Mouse (Mus musculus) embryo, embryonic 11 days (tissue): Measurements from ENCODE around the gene Efna2.
A peak's percentile ranks its signal among the peaks of the same experiment; 100 is the strongest.
"Not testable (repeated sequence)": the region's sequence is repeated elsewhere in the genome, so short reads cannot be mapped to it uniquely, and the experiment has no call there.

Experiments used
- DNase-seq: peaks from one replicate; pipeline ENCODE4 v3.0.0-alpha.2; 2015

The Efna2 gene

DNA sequence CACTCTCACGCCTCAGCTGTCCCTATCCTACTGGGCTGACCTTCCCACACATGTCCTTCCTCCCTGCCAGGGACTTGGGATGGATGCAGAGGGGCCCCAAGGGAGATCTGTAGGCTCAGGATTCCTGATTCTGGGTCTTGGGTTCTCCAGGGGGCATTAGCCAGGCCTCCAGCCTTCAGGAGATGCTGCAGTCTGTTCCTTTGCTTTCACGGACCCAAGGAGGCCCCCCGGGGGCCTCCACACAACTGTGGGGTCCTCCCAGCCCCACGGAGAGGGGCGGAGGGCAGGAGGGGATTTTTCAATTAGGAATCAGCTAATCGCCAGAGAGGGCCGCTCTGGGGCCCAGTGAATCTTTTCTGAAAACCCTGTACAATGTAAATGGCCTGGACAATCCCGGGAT is 15.2 kb downstream of the Efna2 start:
- DNase-seq: no peak

DNA sequence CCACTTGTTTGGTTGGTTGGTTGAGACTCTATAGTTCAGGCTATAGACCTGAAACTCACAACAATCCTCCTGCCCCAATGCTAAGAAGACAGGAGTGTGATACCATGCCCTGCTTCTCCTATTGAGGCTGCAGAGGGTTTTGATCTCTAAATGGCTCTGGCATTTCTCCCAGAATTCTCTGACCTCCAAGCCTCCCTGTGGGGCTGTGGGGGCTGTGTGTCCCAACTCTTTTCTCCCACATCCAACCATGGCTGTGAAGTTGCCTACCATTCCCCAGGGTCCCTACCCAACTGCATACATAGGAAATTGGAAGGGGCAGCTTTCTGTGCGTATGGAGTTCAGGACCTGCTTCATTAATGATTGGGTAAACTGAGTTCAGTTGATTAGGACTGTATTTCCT is 16.9 kb downstream of the Efna2 start:
- DNase-seq: no peak

DNA sequence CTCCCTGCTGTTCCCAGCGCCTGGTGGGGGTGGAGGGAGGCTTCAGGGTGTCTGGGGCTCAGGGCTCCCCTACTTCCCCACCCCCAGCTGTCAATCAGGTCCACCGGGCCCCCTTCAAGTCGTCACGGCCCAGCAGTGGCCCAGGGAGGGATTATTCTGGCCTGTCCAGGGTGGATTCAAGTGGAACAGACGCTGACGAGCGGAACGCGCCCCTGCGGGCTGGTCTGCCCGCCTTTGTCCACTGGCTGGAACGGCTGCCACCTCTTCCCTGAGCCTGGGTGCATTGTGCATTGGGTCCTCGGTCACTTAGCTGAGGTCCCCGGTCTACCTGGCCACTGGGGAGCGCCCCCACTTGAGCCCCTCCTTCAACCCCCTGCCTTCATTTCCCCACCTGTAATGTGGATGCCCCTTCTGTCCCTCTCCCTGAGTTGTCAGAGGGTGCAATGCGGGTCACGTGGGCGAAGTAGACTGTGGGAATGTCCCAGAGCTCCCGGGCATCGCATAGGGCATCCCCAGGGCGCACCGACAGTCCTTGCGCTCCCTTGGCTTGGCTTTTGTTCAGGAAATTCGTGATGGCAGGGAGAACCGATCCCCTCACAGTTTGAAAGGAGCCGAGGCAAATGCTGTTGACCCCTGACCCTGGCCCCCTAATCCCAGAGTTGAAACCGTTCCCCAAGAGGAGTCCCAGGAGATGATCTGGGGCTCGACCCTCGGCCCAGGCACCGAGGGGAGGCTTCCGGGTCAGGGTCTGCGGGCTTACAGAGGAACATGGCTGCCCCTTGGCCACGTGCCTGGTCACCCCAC is 17.7 kb downstream of the Efna2 start:
- DNase-seq: no peak

DNA sequence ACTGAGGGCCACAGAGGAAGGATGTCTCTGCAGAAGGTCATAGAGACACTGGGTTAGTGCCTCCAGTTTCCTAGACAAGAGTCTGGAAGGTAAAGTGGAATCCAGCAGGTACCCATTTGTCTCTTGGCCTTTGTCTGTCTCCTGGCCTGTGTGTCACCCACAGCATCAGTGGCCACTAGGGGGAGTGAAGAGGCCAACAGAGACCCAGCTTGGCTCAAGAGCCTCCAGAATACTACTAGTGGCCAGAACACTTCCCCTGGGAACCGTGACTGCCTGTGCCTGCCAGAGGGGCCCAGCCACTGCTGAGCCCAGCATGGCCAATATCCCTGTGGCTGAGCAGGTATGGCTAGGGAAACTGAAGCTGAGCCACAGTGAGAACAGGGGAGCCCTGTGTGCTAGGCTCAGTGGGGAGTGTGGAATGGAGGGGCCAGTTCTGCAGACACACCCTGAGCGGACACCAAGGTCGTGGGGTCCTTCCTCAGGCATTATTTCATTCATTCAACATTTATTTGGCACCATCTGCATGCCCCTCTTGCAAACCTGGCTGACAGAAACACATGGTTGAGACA is 20.2 kb downstream of the Efna2 start:
- DNase-seq: peak; percentile 93

DNA sequence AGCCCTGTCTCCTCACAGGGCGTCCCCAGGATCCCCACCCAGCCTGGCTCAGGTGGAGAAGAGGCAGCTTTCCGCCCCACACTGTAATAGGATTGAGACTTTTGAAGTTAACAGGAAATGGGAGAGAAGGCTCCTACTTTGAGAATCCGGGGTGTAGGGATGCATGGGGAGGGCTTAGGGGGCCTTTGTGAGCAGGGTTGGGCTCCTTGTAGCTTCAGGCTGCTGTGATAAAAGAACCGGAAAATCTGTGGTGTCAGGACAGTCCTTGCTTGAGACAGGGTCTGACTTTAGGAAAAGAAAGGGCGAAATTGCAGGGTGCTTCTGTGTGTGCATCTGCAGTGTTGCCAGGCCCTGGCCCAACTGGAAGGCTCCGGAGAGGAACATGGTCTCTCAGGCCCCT is 21.2 kb downstream of the Efna2 start:
- no peak for DNase-seq

DNA sequence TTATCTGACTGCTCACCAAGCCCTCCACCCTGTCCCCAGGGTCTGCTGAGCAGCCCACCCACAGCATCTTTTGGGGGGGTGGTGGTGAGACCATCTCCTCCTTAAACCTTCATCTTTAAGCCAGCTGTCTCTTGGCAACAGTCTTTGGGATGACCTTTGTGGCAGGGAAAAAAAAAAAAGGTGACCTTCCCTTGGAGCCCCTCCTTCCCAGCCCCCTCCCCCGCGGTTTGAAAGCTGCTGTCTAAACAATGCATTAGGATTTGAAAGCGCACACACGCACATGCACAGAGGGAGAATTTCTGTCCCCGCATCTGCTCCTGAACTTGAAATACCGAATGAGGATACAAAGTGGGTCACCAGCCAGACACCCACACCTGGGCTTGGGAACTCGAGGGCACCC is 24.8 kb downstream of the Efna2 start:
- DNase-seq: no peak

DNA sequence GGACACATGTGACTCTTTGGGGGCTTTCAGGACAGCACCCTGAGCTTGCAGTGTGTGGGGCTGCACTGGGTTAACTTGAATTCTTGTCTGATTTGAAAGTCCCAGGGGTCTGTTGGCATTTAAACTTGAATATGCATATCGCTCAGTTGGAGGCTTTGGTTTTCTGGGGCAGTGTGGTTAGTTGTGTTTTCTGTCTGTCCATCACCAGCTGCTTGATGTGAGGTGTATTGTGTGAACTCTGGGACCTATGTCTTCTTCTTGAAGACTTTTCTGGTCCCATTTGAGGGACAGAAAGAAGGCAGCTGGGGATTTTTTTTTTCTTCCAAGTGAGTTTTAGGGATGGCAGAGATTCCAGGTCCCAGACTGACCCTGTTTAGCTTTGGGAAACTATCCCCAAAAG is 27.9 kb downstream of the Efna2 start:
- DNase-seq: no peak

DNA sequence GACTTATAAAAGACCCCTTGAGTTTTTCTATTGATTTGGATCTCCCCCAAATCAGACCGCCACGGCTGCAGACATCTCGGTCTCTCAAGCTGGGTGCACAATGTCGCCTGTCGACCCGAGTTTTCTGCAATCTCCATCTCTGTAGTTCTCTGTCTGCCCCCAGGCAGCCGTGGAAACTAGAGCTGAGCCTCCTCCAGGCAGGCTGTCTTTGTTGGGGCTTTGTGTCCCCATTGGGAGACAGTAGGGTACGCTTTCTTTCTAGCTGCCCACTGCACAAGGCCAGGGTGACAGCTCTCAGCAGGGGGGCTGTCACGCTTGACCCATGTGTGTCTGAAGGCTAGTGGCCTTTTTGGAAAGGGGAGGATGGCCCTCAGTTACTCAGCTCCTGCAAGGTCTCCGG is 28.4 kb downstream of the Efna2 start:
- no peak for DNase-seq

DNA sequence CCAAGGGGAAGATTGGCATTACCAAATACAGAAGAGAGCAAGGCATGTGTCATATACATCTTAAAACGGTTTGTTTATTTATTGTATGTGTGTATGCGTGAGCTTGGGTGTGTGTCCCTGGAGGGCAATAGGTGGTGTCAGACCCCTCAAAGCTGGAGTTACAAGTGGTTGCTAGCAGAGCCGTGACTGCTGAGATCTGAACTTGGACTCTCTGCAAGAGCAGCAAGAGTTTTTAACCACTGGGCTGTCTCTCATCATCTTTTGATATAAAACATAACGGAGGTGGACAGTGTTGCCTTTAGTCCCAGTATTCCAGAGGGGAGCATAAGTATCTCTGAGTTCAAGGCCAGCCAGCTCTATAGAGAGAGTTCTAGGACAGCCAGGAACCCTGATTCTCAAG is 29.0 kb downstream of the Efna2 start:
- no peak for DNase-seq

DNA sequence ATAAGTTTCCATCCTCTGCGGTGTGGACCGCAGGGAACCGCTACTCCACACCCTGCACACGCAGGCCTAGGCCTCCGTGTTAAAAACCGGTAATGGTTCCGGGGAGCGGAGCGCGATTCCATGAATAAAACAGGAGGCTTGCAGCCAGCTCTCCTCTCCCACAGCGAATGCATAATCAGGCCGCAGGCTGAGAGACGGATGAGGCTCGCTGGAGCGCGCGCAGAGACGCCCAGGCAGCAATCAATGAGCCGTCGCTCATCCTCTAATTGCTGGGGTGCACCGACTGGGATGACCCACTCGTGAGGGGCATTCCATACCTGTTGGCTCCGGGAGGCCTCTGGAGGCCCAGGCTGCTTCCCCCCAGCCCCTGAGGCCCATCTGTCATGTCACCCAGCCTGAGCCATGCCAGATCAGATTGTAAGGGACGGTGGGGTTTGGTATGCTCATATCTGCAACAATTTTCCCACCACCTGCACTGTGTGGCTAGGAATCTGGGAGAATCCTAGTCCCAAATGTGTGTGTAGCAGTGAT is 29.6 kb downstream of the Efna2 start:
- peak; percentile 70 for DNase-seq

DNA sequence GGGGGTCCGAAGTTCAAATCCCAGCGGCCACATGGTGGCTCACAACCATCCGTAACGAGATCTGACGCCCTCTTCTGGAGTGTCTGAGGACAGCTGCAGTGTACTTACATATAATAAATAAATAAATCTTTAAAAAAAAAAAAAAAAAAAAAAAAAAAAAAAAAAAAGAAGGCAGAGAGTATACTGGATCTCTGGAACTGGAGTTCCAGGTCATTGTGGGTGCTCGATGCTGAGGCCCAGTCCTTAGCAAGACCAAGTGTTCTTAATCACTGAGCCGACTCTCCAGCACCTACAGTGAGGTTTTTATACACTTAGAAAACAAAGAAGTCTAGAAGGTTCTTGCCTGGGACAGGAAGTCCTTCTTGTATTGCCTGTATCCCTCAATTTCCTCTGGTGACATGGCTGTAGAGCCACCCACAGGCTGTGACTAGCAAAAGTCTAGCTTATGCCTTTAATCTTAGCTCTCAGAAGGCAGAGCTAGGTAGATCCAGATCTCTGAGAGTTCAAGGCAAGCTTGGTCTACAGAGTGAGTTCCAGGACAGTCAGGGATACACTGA is 32.3 kb downstream of the Efna2 start:
- DNase-seq: not testable (repeated sequence)

DNA sequence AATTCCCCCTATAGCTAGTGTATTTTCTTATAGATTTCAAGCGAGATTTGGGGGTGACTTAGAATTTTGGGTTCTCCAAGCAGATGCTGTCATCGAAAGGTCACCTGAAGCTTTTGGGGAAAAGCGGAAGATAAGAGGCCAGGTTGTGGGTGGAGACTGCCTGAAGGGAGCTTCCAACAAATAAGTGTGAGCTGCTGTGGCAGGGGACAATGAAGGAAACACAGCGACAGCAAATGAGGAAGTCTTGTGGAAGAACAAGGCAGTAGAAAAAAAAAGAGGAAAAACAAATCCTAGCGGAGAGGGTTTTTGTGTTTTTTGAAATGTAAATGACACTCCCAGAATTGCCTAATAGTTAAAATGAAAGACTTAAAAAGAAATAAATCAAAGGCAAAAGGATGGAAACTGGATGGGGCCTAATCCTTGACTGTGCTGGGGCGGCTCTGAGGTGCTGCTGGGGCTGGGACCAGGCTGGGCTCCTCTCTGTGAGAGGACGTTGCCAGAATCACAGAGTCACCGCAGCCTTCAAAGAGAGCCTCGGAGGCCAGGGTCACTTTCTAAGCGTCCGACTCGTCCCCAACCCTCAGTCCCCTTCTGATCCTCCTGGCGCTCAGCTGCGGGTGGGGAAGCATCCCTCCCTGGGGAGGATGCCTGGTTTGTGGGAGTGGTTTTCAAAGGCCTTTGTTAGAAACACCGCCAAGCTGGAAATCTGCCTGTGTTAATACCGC is 35.9 kb downstream of the Efna2 start:
- DNase-seq: peak; percentile 43

DNA sequence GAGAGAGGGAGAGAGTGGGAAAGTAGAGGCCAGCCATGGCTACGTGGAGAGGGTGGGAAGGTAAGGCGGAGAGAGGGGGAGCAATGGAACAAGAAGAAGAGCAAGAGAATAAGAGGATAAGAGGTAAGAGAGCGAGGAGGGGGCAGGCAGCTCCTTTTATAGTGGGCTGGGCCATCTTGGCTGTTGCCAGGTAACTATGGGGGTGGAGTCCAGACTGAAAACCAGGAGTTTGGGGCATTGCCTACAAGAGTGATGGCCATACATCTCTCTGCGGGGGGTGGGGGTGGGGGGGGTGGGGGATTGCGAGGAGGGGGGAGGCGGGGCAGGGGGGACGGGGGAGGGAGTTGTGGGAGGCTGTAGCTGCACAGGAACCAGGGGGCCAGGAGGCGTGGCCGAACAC is 41.4 kb downstream of the Efna2 start:
- no peak for DNase-seq

DNA sequence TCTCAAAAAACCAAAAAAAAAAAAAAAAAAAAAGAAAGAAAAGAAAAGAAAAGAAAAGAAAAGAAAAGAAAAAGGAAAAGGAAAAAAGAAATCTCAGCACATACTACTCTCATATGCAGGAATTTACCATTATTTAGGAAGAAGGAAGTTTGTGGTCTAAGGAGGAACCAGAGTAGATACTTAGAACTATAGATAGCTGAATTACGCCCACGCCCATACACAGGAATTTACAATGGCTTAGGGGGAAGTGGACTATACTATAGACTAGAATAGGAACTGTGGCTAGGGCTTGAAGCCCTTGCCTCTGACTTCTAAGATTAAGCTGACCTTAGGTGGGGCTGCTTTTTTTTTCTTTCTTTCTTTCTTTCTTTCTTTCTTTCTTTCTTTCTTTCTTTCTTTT is 43.9 kb downstream of the Efna2 start:
- DNase-seq: not testable (repeated sequence)

DNA sequence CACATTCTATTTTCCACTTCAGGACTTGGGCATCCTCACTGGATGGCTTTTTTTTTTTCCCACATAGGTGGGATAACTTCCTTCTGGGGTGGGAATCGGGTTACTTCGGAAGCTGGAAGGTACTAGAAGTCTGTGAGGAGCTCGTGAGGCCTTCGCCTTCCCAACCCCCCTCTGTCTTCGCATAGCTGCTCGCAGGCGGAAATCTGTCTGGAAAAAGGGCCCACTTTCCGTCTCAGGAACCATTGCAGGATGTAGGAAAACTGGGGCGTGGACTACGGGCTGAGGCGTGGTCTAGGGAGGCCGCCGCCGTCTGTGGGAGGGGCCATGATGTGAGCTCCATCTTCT is 46.8 kb downstream of the Efna2 start:
- no peak for DNase-seq

DNA sequence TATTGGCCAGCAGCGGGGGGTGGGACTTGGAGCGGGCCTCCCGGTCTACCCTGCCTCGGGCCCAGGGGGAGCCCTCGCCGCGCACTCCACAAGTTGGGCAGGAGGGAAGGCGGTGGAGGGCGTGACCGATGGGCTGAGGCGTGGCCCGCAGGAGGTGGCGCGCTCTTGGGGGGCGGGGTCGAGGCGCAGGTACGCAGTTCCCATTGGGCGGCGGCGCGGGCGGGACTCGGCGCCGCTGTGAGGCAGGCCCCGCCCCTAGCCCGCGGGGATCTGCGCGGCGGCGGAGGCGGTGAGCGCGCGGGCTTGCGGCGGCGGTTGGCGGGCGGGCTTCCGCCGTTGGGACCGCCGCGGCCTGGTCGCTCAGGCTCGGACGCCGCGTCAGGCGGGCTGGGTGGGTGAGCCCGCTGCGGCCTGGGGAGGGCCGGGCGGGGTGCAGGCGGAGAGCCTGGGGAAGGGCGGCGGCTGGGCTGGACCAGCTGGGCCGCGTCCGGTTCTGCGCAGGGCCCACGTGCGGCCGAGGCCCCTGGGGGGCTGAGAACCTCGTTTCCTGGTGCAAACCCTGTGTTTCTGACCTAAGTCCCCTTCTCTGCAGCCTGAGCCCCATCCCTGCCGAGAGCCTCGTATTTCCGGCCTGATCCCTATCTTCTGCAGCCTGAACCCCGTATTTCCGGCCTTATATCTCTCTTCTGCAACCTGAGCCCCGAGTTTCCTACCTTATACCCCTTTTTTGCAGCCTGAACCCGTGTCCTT is 47.3 kb downstream of the Efna2 start, which contains the start of gene Mum1:
TSS of gene Mum1 (plus strand) at position 19 of the 750 bp plus-strand sequence.
- peak; percentile 100 for DNase-seq

DNA sequence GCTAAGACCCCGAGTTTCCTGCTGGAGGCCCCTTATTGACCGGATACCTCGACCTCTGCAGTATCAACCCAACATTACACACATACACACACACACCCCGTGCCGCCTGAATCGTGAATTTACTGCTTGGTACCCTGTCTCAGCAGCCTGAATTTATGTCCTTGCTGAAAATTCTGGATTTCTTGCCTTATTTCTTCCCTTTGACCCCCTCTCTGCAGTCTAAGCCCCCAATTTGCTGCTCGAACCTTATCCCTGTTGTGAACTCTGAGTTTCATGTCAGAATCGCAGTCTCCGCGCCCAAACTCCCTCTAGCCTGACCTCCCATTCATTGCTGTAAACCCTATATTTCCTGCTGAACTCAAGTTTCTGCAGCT is 47.9 kb downstream of the Efna2 start:
- DNase-seq: no peak

DNA sequence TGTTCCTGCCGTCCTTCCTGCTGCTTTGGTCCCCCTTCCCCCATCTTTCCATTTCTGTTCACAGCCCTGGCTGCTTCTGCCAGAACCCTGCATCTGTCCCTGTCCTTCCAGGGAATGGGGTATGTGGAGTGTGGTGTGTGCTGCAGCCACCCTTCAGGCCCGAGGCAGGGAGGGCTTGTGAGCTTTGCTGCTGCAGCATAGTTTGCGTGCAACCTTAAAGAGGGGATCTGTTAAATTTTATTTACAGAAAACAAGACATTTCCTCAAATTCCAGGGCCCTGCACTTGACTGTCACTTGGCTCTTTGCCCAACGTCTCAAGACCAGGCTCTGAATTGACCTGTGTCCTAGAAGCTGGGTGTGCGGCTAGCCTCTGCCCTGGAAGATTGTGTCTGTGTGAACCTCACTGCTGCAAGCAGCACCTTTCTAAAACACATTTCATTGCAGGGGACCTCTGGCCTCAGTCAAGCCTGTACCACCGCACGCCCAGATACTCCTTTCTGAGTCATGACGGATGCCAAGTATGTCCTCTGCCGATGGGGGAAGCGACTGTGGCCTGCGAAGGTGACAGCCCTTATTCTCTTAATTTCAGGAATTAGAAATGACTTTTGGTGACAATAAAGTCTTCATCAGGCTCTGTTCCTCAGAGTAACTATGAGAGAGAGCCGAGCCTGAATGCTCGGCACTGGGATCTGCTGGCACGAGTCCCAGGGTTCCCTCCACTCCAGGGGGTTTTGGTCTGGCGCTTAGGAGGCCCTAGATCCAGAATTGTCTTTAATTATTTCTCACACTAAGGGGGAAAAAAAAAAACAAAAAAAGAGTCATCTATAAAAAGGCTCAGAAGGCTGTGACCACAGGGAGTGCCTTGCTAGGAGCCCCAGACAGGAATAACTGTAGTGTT is 48.8 kb downstream of the Efna2 start:
- DNase-seq: no peak

DNA sequence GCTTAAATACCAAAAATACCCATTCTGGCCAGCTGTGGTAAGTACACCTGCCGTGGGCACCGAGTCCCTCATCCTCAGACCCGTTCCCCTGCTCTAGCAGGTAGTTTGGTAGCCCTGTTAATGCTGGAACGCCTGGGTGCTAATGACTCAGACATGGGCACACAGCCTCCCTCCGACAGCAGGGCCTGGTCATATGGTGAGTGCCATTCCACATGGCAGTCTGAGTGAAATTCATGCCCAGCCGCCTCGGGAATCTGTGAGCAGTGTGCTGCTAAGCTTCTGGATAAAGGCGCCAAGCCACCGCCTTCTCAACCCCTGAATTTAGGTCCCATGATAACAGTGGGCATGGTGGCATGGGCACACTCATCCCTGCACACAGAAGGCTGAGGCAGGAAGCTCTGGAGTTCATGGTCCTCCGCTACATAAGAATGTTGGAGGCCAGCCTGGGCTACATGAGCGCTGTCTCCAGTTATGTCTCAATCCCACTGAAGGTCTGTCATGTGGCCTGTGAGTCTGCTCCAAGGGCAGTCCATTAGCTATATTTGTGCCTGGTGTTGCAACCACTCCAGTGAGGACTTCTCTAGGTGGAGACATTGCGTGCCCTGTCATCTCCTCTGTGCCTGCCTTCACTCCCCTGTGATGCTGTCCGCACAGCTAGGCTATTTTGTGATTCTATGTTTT is 57.0 kb downstream of the Efna2 start:
- no peak for DNase-seq

DNA sequence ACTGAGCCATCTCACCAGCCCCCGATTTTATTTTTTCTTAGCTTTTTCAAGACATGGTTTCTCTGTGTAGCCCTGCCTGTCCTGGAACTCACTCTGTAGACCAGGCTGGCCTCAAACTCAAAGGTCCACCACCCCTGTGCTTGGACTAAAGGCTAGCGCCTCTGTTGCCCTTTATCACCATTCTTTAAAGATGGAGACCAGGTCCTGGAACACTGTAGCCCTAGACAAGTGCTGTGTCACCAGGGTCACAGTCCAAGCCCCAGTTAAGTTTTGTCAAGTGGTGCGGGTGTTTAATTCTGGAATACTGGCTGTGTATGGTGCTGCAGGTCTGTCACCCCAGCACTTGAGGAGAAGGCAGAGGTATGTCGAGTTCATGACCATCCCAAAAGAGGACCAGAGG is 57.7 kb downstream of the Efna2 start:
- DNase-seq: no peak

DNA sequence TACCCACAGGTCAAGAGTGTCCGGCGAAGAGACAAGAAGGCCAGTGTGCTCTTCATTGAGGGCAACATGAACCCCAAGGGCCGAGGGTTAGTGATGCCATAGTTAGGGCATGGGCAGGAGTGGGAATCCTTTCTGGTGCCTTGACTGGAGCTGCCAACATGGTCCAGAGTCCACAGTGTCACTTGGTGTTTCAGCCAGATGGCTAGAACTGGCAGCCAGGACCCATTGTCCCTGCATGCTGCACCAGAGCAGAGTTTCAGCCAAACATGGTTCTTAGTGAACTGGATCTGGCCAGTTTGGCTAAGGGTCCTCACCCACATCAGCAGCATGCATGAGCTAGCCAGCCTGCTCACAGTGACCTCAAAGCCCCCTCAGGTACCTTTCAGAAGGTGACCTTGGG is 59.0 kb downstream of the Efna2 start:
- no peak for DNase-seq
